Mouse (Mus musculus): ENCODE results near the gene Prl3d2.
"Not testable (repeated sequence)": the region's sequence is repeated elsewhere in the genome, so short reads cannot be mapped to it uniquely, and the experiment has no call there.

The Prl3d2 gene

DNA sequence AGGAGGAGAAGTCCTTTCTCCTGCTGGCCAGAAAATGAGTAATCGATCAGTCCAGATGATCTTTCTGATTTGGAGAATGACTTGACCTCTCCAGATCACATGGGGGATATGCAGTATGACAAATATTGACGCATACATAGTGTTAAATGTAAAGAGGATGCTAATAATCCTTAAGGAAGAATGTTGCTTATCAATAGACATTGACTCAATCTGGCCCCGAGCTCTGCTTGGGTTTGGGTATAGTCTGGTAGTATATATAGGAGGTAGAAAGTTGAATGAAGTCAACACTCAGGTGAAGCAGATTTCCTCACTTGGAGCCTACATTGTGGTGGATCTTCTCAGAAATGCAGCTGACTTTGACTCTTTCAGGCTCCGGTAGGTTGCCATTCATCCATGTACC lies at the start of gene Prl3d2:
Prl3d2 (plus strand) TSS at position 301 of the 400 bp plus-strand sequence.
- DNase-seq (ENCODE audit: low spot score in 2 of 2) = not testable (repeated sequence)

- not testable (repeated sequence) for DNase-seq (ENCODE audit: low spot score in 2 of 2)
Measured at GRCm38 (mm10) chr13:27093890-27094289, 27.6 kb upstream of the Prl3d2 start, which contains the start of gene Prl3d1. Gene Prl3d1, plus strand, starts transcription at chr13:27094190.

DNA sequence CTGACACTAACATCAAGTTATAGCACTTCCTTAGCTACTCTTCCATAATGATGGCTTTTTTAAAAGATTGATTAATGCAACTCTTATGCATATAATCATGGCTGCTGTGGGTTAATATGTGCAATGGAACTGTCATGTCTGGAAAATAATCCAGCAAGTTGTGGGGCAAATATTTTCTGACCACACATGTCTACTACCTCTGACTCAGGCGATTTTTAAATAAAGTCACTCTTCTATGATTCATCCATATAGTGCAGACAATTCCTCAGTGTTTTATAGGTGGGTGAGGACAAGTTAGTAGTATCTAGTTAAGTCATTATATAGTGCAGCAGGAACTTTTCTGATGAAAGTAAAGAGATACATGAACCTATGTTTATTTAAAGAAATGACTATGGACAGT lies 26.8 kb downstream of the Prl3d2 start:
- DNase-seq (ENCODE audit: low spot score in 2 of 2) = no peak

DNA sequence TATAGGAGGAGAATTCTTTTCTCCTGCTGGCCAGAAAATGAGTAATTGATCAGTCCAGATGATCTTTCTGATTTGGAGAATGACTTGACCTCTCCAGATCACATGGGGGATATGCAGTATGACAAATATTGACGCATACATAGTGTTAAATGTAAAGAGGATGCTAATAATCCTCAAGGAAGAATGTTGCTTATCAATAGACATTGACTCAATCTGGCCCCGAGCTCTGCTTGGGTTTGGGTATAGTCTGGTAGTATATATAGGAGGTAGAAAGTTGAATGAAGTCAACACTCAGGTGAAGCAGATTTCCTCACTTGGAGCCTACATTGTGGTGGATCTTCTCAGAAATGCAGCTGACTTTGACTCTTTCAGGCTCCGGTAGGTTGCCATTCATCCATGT lies 35.0 kb downstream of the Prl3d2 start, which contains the start of gene Prl3d3:
Prl3d3 (plus strand) TSS at position 301 of the 400 bp plus-strand sequence.
- not testable (repeated sequence) for DNase-seq (ENCODE audit: low spot score in 2 of 2)

Data from right cerebral cortex, postnatal 36 days (tissue).